Mouse (Mus musculus) MEL (cell line): ENCODE data around the gene Ppp3r1.
A peak's percentile ranks its signal among the peaks of the same experiment; 100 is the strongest.

Experiments
- CHD2 ChIP-seq: IDR thresholded peaks from 2 replicates; pipeline ENCODE4 v1.6.1; 2011; ENCODE audit warnings: low read length, improper control_type of control experiment
- CTCF ChIP-seq, 3 experiments: IDR thresholded peaks in 2 of 3; conservative IDR thresholded peaks in 1 of 3; 2 replicates each; pipeline ENCODE4 v1.5.1; 2011 to 2012; ENCODE audit warnings: low read length in 3 of 3, low read depth in 2 of 3, mild to moderate bottlenecking in 2 of 3, improper control_type of control experiment in 1 of 3, inconsistent platforms in 1 of 3, mixed read lengths in 1 of 3, moderate library complexity in 1 of 3; ENCODE audit not compliant: control insufficient read depth in 1 of 3, insufficient read depth in 1 of 3, poor library complexity in 1 of 3, severe bottlenecking in 1 of 3
- POLR2A ChIP-seq, 2 experiments: IDR thresholded peaks; 2 replicates each; pipeline ENCODE4 v1.6.1; 2011 to 2012; ENCODE audit warnings: low read length in 2 of 2, mild to moderate bottlenecking in 2 of 2, control low read depth in 1 of 2, improper control_type of control experiment in 1 of 2, low read depth in 1 of 2, moderate library complexity in 1 of 2; ENCODE audit not compliant: control insufficient read depth in 1 of 2, insufficient read depth in 1 of 2, poor library complexity in 1 of 2
- POLR2AphosphoS2 ChIP-seq: IDR thresholded peaks from 2 replicates; pipeline ENCODE4 v1.6.1; 2011; ENCODE audit warnings: low read length, improper control_type of control experiment
- SIN3A ChIP-seq: IDR thresholded peaks from 2 replicates; pipeline ENCODE4 v1.6.1; 2012; ENCODE audit warnings: low read length, improper control_type of control experiment, inconsistent platforms
- TCF12 ChIP-seq: IDR thresholded peaks from 2 replicates; pipeline ENCODE4 v1.6.1; 2014; ENCODE audit warnings: low read depth, mild to moderate bottlenecking, inconsistent platforms, low read length, improper control_type of control experiment, moderate library complexity
- USF1 ChIP-seq: IDR thresholded peaks from 2 replicates; pipeline ENCODE4 v1.6.1; 2014; ENCODE audit warnings: low read depth, mild to moderate bottlenecking, inconsistent platforms, low read length, improper control_type of control experiment, moderate library complexity
- USF2 ChIP-seq, 2 experiments: IDR thresholded peaks; 2 replicates each; pipeline ENCODE4 v1.6.1; 2011 to 2012; ENCODE audit warnings: improper control_type of control experiment in 2 of 2, low read length in 2 of 2, borderline replicate concordance in 1 of 2, inconsistent platforms in 1 of 2, low read depth in 1 of 2, mild to moderate bottlenecking in 1 of 2; ENCODE audit not compliant: insufficient read depth in 1 of 2

GRCm38 (mm10) chr11:17202481-17202880 is 43.4 kb downstream of the Ppp3r1 start:
- TF ChIP-seq CHD2 (no peak), POLR2A (IDR thresholded peaks at IDR 0.05; ENCODE audit: control insufficient read depth in 1 of 2, insufficient read depth in 1 of 2, low read depth in 1 of 2, low read length in 2 of 2, poor library complexity in 1 of 2) (no peak), CTCF (IDR thresholded peaks at IDR 0.05 in 2 of 3, conservative IDR thresholded peaks at IDR 0.05 in 1 of 3; ENCODE audit: control insufficient read depth in 1 of 3, insufficient read depth in 1 of 3, low read depth in 2 of 3, low read length in 3 of 3, poor library complexity in 1 of 3, severe bottlenecking in 1 of 3) (no peak), POLR2AphosphoS2 (peak; percentile 64; the same call in 1 of the 2 replicates), USF1 (no peak), SIN3A (no peak), USF2 (IDR thresholded peaks at IDR 0.05; ENCODE audit: borderline replicate concordance in 1 of 2, insufficient read depth in 1 of 2, low read depth in 1 of 2, low read length in 2 of 2) (no peak), TCF12 (no peak)
